Mouse (Mus musculus) cerebellum, adult 9-11 months (tissue): ENCODE measurements at regions not wholly inside any gene's neighbourhood (a gene's known extent, or its start where the extent isn't known, plus 50 kb on each side); places are given as distances from the start of the nearest gene placed in this dataset.

ENCODE experiments used
- DNase-seq: peaks from one replicate; pipeline ENCODE4 v3.0.0; 2022

DNA sequence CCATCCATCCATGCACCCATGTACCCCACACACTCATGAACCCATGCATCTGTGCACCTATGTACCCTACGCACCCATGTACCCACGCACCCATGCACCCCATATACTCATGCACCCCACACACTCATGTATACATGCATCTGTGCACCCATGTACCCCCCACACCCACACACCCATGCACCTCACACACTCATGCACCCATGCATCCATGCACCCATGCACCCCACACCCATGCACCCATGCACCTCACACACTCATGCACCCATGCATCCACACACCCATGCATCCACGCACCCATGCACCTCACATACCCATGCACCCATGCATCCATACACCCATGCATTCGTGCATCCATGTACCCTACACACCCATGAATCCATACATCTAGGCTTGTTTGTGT is 63.6 kb downstream of the 4930564D02Rik start:
- DNase-seq, result no peak

DNA sequence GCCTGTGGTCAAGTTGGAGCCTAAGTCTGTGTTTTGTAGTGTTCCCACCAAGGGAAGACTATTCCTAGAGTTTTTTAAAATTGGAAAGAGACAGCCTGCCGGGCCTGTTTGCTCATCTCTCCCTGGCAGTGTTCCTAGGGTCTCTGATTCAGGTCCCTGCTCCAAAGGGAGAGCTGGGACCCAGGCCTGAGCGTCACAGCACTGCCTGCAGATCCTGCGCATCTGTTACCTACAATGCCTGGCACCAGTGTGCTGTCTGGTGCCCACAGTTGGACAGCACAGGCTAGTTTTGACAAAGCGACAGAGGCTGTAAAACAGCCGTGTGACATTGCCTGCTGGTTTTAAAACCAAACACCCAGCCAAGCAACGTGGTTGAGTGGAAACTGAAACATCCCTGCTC is 64.4 kb downstream of the 4930564D02Rik start:
- DNase-seq, result no peak

DNA sequence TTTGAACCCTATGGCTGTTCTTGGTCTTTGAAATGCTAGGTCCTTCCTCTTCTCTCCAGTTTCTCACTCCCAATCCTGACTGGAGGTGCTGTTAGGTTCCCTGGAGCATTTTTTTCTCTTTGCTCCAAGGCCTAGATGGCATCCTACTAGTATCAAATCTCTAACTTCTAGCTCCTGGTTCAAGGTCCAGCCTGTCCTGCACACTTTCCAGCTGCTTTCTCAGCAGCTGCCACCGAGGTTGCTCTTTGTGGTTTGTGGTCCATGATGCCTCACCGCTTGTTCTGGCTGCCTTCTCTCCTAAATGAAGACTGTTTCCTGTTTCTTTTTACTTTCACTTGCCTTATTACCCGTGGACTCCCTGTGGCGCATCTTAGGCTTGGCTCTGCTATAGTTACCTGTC is 66.4 kb downstream of the 4930564D02Rik start:
- DNase-seq, result no peak

DNA sequence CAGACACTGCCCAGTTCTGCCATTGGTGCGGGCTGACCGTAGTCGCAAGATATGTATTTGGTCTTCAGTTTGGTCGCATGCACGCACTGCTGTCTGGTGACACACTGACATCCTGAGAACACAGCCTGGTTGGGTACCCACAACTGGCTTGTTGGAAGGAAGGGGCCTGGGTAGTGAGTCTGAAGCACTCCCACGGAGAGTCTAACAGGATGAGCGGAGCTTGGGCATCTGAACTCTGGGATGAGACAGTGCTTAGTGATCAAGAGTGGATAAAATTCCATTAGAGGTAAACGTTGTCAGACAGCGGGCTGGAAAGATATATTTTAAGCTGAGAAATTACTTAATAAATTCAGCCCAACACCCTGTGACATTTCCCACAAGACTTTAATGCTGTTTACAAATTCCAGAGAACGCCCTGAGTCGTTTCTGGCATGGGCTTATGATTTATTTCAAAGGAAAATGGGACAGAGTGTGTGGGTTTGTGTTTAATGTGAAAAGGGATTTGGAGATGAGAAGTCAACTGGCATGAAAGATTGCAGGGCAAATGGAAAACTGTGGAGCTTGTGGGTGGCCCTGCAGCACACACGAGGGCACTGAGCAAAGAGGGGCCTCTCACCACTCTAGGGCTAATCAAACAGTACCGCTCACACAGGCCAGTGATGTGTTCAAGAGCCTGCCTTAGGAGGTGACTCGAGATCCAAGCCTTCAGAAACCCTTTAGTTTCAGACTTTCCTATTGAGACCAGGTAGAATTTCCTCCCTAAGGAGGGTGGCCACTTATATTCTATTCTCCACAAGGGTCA is 74.7 kb downstream of the 4930564D02Rik start:
- DNase-seq, result no peak

DNA sequence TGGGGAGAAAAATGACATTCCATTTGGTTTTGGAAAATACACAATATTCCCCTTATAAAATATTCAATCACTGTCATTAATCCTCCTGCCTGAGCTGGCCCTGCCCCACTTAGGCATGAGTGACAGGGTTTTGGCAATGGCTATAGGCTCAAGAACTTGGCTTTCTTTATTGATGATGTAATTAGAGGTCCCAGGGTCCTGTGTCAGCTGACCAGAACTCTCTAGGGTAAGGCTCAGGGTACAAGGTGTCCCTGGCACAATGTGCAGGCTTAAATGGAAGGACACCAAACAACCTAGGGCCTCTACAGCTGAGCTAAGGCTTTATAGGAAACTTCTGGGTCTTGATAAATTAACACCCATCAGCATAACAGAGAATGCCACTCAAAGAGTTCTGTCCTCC is 76.0 kb downstream of the 4930564D02Rik start:
- no peak for DNase-seq

DNA sequence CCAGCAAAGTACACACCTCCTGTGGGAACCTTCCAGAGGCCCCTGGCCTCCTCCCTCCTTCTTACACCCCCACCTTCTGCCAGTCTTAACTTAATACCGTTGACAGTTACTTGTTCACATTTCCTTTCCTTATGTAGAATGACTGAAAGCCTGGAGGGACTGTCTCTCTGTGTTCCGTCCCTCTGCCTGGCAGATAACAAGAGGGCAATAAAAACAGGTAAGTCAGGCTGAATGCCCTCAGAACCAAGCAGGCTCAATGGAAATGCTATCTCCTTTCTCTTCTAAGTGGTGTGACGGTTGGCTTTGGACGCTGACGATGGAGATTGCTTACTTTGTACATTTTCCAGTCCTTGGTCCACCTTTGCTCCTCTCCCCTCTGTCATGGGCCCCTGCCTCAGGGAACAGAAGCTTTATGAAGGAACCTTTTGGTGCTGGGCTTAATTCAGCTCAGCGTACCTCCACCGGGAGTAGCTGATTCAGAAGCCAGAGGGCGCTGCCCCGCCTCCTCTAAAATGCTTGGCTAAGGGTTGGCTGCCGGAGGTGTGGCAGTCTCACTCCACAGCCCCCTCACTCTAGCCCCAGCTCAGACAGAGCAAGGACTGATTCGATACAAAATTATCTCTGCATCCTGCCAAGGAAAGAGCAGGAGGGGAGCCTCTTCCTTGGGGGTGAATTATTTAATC is 85.0 kb downstream of the 4930564D02Rik start:
- DNase-seq, result no peak

DNA sequence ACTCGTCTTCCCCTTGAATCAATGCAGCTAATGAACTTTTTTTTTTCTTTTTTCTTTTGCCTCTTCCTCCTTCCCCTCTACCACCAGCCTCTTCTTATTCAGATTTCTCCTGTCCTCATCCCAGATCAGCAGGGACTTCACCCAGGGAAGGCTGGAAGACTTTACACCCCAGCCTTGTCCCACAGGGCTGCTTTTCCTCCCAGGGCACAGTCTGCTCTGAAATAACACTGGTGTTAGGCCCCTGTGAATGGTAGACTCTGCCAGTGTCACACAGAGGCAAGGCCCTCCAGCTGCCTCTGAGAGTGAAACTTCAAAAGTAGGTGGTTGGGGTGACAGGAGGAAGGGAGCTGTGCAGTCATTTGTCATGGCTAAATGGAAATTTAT is 85.5 kb downstream of the 4930564D02Rik start:
- no peak for DNase-seq

DNA sequence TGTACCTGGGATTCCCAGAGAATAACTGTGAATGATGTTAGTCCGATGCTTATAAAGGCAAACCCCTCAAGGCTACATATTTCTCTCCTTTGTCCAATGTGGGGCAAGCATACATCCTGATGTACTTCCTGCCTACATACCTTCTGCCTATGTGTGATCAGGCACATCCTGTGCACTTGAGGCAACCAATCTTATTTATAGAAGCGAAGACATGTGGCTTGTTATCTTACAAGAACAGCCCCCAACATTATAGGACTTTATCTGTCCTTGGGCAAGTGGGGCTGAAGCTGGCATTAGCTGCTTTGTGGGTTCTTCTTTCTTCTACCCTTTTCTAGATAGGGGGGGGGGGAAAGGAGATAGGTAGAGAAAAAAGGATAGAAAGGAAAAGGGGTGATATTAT is 91.7 kb downstream of the 4930564D02Rik start:
- DNase-seq, result no peak

DNA sequence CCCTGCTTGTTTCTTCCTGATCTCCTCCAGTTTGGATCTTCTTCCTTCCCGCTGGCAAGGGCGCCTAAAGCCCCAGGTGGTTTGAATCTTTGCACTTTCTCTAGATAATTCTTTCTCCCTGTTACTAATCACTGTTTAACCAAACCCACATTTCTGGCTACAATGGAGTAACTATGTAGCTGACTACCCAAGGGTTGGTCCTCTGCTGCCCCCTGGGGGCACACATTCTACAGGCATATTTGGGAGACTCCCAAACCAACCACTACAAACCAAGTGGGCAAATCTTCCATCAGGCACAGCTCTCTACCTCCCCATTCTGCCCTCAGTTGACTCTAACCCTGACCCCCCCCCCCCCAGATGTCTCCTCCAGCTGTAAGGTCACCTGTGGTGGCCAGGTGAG is 98.7 kb downstream of the 4930564D02Rik start:
- peak; percentile 68 for DNase-seq

DNA sequence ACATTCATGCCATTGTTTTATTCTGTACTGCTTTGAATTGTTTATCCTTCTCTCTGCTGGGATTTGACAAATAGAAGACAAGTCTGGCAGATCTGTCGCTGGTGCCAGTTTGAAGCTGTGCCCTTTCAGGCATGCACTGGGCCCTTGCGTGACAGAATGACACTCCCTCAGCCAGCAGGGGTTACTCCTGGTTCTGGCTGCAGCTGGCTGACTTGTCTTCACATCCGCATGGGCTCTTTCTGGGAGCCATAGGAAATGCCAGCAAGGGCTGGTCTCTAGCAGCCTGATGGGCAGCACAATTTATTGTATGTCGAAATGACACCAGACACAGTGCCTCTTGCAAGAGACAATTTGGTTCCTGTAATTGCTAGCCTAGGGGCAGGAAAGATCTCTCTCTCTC is 102.5 kb downstream of the 4930564D02Rik start:
- no peak for DNase-seq

DNA sequence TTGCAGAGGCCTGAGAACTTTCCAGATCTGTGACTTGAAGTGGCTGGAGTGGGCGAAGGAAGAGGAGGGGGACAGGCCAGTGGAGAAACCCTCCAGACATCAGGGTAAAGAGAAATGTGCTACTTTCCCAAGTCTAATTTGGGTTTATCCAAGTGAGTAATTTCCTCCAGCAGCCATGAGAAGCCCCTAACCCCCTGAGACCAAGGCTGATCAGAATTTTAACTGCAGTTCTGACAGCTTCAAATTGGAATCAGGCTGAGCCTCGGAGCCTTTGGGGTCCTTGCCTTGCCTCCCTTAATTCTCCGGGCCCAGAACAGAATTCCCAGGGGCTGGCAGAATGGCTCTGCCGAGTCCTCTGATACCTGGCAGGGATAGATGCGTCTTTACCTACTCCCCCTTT is 104.9 kb downstream of the 4930564D02Rik start:
- DNase-seq, result no peak

DNA sequence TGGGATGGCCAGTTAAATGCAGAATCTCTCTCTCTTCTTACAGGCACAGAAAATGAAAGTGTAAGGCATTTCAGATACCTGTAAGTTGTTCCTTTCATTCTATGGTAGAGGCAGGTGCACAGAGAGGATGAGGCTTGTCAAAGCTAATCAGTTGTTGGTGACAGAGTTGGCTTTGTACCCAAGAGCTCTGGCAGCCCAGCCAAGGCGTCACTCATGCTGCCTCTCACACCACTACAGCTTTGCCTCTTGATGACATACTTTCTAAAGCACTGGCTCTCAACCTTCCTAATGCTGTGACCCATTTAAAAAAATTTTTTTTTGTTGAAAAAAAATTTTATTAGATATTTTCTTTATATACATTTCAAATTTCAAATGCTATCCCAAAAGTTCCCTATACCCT is 105.4 kb downstream of the 4930564D02Rik start:
- no peak for DNase-seq

DNA sequence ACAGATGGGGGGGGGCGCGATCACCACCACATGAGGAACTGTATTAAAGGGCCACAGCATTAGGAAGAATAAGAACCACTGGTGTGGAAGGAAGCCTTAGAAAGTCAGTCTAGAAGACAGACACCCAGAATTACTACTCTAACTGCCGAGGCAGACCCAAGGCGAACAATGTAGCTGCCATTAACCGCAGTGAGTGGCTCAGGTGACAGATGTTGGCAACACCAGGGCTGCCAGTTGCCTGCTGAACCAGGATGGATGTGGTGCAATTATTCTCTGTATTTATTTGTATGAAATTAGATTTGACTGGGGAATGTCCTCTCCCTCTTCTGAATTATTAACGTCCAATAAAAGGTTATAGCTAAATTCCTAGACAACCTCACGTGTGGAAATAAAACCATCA is 124.7 kb downstream of the 4930564D02Rik start:
- no peak for DNase-seq

DNA sequence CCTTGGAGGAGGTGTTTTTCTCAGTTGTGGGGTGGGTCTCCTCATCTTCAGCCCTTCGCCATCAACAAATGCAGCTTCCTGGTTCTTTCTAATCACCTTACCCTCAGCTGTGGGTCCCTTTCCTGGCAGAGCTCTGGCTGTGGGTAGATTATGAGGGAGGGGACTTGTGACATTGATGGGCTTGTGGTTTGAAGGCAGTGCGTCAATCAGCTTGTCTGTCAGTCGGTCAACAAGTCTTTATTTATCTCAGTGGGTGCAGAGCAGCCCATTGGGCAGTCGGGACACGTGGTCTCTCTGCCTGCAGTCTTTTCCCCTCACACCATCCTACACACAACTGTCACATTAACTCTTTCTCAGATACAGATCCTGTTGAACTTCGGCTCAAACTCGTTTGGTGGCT is 125.2 kb downstream of the 4930564D02Rik start:
- no peak for DNase-seq

DNA sequence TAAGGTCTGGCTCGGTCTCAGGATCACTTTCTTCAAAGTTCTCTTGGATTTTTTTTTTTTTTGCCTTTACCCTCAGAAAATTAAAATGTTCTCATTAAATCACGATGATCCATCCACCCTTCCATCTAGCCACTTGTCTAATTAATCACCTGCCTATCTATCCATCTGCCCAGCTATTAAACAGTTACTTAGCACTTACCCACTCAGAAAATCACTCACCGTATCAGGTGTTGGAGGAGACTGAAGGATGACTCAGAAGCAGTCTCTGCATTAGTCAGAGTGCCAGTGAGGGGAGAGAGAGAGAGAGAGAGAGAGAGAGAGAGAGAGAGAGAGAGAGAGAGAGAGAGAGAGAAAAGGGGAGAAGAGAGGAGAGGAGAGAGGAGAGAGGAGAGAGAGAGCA is 134.1 kb downstream of the 4930564D02Rik start:
- no peak for DNase-seq

DNA sequence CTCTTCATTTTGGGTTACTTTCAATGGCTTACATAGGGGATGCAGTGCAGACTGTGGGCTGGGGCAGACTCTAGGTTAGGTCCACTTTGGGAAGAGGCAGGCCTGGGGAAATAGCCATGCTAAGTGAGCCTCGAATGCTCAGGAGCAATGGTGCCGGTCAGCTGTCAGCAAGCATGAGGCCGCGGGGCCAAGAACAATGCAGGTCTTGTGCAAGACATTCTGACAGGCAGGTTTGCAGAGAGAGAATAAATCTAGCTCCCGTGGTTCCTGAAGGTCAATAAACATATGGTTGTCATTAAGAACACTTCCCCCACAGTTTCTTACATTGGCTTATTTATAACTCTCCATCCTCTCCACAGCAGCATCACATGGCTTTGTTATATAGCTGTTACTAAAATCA is 142.5 kb downstream of the 4930564D02Rik start:
- no peak for DNase-seq

DNA sequence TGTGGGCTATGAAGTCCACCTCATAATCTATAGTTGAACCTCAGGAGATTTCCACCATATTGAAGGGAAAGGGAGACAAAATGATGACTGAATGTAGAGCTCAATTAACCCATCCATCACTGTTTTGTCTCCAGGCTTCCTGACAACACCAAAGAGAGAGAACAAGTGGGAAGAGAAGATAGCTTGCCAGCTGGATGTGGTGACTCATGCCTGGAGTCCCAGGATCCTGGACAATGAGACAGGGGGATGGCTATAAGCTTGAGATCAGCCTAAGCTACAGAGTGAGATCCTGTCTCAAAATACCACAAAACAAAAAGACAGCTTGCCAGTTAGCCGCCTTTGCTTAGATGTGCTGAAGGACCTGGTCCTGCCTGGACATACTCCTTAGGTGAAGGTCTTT is 144.4 kb downstream of the 4930564D02Rik start:
- no peak for DNase-seq

DNA sequence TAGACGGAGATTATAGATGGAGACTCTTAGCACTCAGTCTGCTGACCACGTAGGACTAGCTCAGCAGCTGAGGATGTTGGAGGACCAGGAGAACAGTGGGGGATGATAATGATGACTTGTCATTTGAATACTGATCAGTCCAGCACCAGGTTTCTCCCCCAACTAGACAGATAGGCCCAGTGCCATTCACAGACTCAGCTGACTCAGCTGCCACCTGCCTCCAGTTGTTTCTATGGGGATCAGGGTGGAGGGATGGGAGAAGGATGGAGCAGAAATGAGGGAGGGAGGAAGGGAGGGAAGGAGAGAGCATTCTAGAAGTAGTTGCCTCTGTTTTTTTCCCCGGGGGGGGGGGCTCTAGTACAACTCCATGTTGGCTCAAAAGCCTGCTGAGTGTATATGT is 145.1 kb downstream of the 4930564D02Rik start:
- no peak for DNase-seq

DNA sequence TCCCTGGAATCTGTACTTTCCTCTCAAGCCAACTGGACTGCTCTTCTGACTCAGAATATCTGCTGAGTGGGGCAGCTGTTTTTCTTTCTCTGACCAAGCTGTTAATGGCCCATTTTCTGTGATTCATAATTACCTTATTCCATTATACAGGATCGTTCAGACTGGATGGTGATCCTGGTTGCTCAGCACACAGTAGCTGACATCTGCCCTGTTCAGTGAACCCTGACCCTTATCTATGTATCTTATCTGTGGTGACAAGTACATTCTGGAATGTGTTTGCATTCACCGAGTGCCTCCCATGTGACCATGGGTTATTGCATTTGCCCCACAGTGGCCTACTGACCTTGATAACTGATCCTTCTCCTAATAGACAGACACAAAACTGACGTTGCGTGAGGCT is 148.2 kb downstream of the 4930564D02Rik start:
- DNase-seq, result no peak

DNA sequence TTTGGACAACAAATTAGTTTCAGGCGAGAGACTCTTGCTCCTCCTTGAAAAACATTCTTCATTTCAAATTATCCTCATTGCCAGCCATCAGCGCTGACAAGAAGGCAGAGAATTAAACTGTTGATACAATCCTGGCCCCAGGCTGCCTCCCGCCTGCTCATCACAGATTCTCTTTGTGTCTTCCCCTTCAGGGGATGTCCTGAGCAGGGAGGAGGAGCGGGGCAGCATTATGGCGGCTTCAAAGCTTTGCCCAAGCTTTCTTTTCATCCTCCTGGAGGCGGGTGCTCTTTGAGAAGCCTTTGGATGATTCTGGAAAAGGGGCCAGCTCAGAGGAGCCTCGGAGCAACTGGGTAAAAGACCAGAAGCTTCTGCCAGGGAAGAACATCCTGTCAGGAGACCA is 149.1 kb downstream of the 4930564D02Rik start:
- DNase-seq, result no peak

DNA sequence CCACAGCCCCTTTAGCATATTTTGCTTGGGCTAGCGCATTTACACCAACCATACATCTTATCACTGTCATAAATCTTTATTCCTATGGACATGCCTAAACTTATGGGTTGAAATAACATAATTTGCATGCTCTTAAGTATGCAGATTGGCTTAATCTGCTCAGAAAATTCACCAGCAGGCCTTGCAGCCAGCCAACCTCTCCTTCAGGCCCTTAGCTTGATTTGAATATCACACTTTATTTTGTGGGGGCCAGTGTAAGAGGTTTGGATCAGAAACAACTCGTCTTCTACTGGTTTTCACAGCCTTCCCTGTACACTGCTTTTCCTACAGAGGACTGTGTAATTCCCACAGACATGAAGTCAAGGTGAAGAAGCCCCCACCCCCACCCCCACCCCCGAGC is 153.0 kb downstream of the 4930564D02Rik start:
- DNase-seq, result no peak

DNA sequence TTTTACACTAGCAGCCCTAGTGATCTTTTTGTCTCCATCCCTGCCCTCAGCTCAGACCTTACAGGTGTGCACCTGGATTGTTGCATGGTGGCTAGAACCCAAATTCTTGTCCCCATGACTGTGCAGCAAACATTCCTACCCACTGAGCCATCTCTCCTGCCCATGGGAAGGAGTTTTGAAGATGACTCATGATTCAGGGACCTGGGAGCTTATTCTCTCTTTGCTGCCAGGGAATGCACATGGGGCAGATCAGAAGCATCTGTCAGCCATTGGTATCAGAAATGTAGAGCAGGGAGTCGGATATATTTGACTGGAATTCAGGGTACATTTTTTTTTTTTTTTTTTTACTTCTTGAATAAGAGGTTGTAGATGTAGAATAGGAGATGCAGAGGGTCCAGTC is 154.0 kb downstream of the 4930564D02Rik start:
- DNase-seq, result no peak

DNA sequence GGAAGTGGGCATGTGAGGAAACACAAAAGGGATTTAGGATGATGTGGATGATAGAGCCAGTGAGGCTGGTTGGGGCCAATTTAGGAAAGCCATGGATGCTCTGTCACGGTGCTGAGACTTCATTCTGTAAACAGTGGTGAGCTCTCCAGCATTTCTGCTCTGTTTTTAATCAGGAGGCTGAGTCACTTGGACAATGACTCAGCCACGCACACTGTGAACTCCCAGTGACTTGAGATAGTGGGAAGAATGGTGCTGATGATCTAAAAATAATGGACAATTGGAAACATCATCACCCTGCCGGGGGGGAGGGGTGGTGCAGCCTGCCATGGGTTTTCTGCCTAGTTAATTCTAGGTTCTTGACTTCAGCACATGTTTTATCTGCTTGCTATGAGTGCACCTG is 156.3 kb downstream of the 4930564D02Rik start:
- DNase-seq, result no peak

DNA sequence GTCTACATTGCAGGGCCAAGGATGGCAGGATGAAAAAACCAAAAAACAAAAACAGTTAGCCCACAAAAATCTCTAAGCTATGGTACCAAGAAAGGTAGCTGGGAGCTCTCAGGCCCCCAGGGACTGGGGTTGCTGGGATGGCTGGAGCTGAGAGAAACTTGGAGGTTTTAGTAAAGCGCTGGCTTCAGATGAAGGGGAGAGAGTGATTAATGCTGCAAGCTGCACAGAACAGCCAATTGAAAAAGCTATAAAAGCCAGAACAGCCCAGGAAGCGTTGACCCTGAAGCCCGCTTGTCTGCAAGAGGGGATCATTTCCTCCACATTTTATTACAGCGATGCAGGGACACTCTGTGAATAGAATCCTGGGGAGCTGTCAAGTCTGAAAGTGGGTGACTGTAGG is 157.0 kb downstream of the 4930564D02Rik start:
- DNase-seq, result no peak

DNA sequence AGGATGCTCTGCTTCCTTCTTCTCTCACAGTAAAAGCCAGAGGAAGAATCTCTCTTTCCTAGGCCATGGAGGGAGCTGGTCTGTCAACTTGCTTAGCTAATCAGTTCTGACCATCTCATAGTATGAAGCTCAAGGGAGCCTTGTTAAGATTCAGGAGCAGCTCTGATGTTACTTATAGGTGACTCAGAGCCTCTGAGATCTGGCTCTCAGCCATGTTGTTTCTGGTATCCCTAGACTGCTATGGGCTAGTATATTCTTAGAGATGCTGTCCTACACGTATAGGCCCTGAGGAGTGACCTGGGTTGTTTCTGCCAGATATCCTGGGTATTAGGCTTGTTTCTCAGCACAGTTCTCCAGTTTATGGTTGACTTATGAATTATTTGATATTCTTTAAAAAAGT is 160.9 kb downstream of the 4930564D02Rik start:
- no peak for DNase-seq
